Mouse (Mus musculus) E14TG2a.4 (cell line): ENCODE measurements at regions not wholly inside any gene's neighbourhood (a gene's known extent, or its start where the extent isn't known, plus 50 kb on each side); places are given as distances from the start of the nearest gene placed in this dataset.

ENCODE experiments used
- H3K27me3 ChIP-seq: 2 replicates; pipeline ENCODE4 v1.6.1; 2014; ENCODE audit warnings: low read length, control low read depth; ENCODE audit not compliant: insufficient read depth
- H3K36me3 ChIP-seq: 2 replicates; pipeline ENCODE4 v1.6.1; 2014; ENCODE audit warnings: low read length, control low read depth; ENCODE audit not compliant: insufficient read depth
- H3K4me1 ChIP-seq: replicated peaks from 2 replicates; pipeline ENCODE4 v1.6.1; 2014; ENCODE audit warnings: low read depth, low read length, control low read depth
- H3K4me3 ChIP-seq: replicated peaks from 2 replicates; pipeline ENCODE4 v1.5.1; 2014; ENCODE audit warnings: mild to moderate bottlenecking, low read length
- H3K9me3 ChIP-seq: 2 replicates; pipeline ENCODE4 v1.6.1; 2014; ENCODE audit warnings: low read length, control low read depth
- CTCF ChIP-seq: conservative IDR thresholded peaks from 2 replicates; pipeline ENCODE4 v1.5.1; 2014; ENCODE audit warnings: low read length
- NANOG ChIP-seq: IDR thresholded peaks from 2 replicates; pipeline ENCODE4 v1.6.1; 2014; ENCODE audit warnings: borderline replicate concordance, low read length, mixed read lengths
- POU5F1 ChIP-seq: IDR thresholded peaks from 2 replicates; pipeline ENCODE4 v1.6.1; 2014; ENCODE audit warnings: low read length, borderline replicate concordance

GRCm38 (mm10) chr4:89082838-89083237, 54.1 kb upstream of the Mtap start:
- Histone ChIP-seq H3K9me3 (no peaks in the 10 kb centered on the region), H3K27me3 (no peaks in the 10 kb centered on the region), H3K4me3 (no peak overlapping the region), H3K4me1 (no peaks in the 10 kb centered on the region), H3K36me3 (no peaks in the 10 kb centered on the region)
- TF ChIP-seq NANOG (no peak), CTCF (no peak), POU5F1 (no peak)

- TF ChIP-seq NANOG, result no peak
- no peak for TF ChIP-seq POU5F1
- TF ChIP-seq CTCF, result no peak
- H3K4me1 ChIP-seq, result no peaks in the 10 kb centered on the region
Measured at GRCm38 (mm10) chr4:89078485-89078884, 58.4 kb upstream of the Mtap start.

GRCm38 (mm10) chr4:89074705-89075104, 62.2 kb upstream of the Mtap start:
- H3K4me1 ChIP-seq, result no peaks in the 10 kb centered on the region
- TF ChIP-seq NANOG, result no peak
- TF ChIP-seq POU5F1, result no peak
- no peaks in the 10 kb centered on the region for H3K27me3 ChIP-seq
- H3K36me3 ChIP-seq, result no peaks in the 10 kb centered on the region
- H3K9me3 ChIP-seq, result no peaks in the 10 kb centered on the region
- H3K4me3 ChIP-seq, result no peak overlapping the region

More at GRCm38 (mm10) chr4:89078485-89078884, 58.4 kb upstream of the Mtap start:
- H3K36me3 ChIP-seq, result no peaks in the 10 kb centered on the region
- no peaks in the 10 kb centered on the region for H3K27me3 ChIP-seq
- H3K9me3 ChIP-seq, result no peaks in the 10 kb centered on the region
- no peak overlapping the region for H3K4me3 ChIP-seq

- Histone ChIP-seq H3K27me3 (no peaks in the 10 kb centered on the region), H3K4me3 (no peak overlapping the region), H3K4me1 (no peaks in the 10 kb centered on the region), H3K36me3 (no peaks in the 10 kb centered on the region), H3K9me3 (peaks cover 9% of the 10 kb centered on the region)
- TF ChIP-seq NANOG (no peak), CTCF (no peak), POU5F1 (no peak)
Measured at GRCm38 (mm10) chr4:89070430-89070829, 66.5 kb upstream of the Mtap start.

- TF ChIP-seq NANOG (no peak), POU5F1 (no peak), CTCF (no peak)
- Histone ChIP-seq H3K9me3 (peaks cover 9% of the 10 kb centered on the region), H3K4me1 (no peaks in the 10 kb centered on the region), H3K4me3 (no peak overlapping the region), H3K36me3 (no peaks in the 10 kb centered on the region), H3K27me3 (no peaks in the 10 kb centered on the region)
Measured at GRCm38 (mm10) chr4:89064401-89064800, 72.5 kb upstream of the Mtap start.

- TF ChIP-seq CTCF (no peak), POU5F1 (no peak), NANOG (no peak)
- Histone ChIP-seq H3K4me1 (no peaks in the 10 kb centered on the region), H3K36me3 (no peaks in the 10 kb centered on the region), H3K9me3 (peaks cover 6% of the 10 kb centered on the region), H3K4me3 (no peak overlapping the region), H3K27me3 (no peaks in the 10 kb centered on the region)
Measured at GRCm38 (mm10) chr4:89062384-89062783, 74.5 kb upstream of the Mtap start.

- Histone ChIP-seq H3K4me1 (no peaks in the 10 kb centered on the region), H3K9me3 (no peaks in the 10 kb centered on the region), H3K4me3 (no peak overlapping the region), H3K27me3 (no peaks in the 10 kb centered on the region), H3K36me3 (no peaks in the 10 kb centered on the region)
- no peak for TF ChIP-seq POU5F1
- TF ChIP-seq NANOG, result no peak
- TF ChIP-seq CTCF, result no peak
Measured at GRCm38 (mm10) chr4:89061619-89062018, 75.3 kb upstream of the Mtap start.

GRCm38 (mm10) chr4:89057573-89057972, 79.3 kb upstream of the Mtap start:
- Histone ChIP-seq H3K27me3 (no peaks in the 10 kb centered on the region), H3K36me3 (no peaks in the 10 kb centered on the region), H3K9me3 (no peaks in the 10 kb centered on the region), H3K4me1 (no peaks in the 10 kb centered on the region), H3K4me3 (no peak overlapping the region)
- no peak for TF ChIP-seq NANOG
- TF ChIP-seq POU5F1, result no peak
- TF ChIP-seq CTCF, result no peak

- no peak for TF ChIP-seq NANOG
- TF ChIP-seq POU5F1, result no peak
- TF ChIP-seq CTCF, result no peak
- Histone ChIP-seq H3K27me3 (no peaks in the 10 kb centered on the region), H3K36me3 (no peaks in the 10 kb centered on the region), H3K4me3 (no peak overlapping the region), H3K9me3 (no peaks in the 10 kb centered on the region), H3K4me1 (no peaks in the 10 kb centered on the region)
Measured at GRCm38 (mm10) chr4:89057135-89057534, 79.8 kb upstream of the Mtap start.
